Mouse (Mus musculus): Measurements from ENCODE around the gene Pogz. TPM values are rescaled to one million over a fixed set of nuclear protein-coding genes. Genes with fewer than 3 reads are reported as not detected.
A peak's percentile ranks its signal among the peaks of the same experiment; 100 is the strongest.

The Pogz gene
- polyA plus RNA-seq, 1 experiment from 2014 or later, result 9.2 TPM

GRCm38 (mm10) chr3:94821008-94821638 is 16.2 kb upstream of the Pogz start:
- Histone ChIP-seq H3K4me2 (ENCODE audit: low read depth, low read length) (peak overlapping the region; percentile 77), H3K9me3 (ENCODE audit: control insufficient read depth, low read length) (no peaks in the 10 kb centered on the region), H3K36me3 (ENCODE audit: control insufficient read depth, insufficient read depth, low read length) (no peaks in the 10 kb centered on the region), H3K9ac (ENCODE audit: low read depth, low read length) (peak overlapping the region; percentile 87), H3K4me3 (ENCODE audit: low read length) (peak overlapping the region; percentile 67), H3K4me1 (ENCODE audit: control insufficient read depth, insufficient read depth, low read length) (peaks cover 3% of the 10 kb centered on the region; the same call in 1 of the 2 replicates), H3K27me3 (replicated peaks; ENCODE audit: control insufficient read depth, insufficient read depth, low read length) (no peaks in the 10 kb centered on the region), H3K27ac (ENCODE audit: low read length) (peak overlapping the region; percentile 77)
- WGBS, result 2% methylated on average over 31 of the region's 31 CpGs
- peak; percentile 61 for ATAC-seq

- 78% methylated on average over 4 of the region's 4 CpGs for WGBS
- Histone ChIP-seq H3K27ac (ENCODE audit: low read length) (no peak overlapping the region), H3K9ac (ENCODE audit: low read depth, low read length) (no peak overlapping the region), H3K27me3 (replicated peaks; ENCODE audit: control insufficient read depth, insufficient read depth, low read length) (no peaks in the 10 kb centered on the region), H3K4me3 (ENCODE audit: low read length) (no peak overlapping the region), H3K9me3 (ENCODE audit: control insufficient read depth, low read length) (no peaks in the 10 kb centered on the region), H3K36me3 (ENCODE audit: control insufficient read depth, insufficient read depth, low read length) (no peaks in the 10 kb centered on the region), H3K4me1 (ENCODE audit: control insufficient read depth, insufficient read depth, low read length) (peaks cover 3% of the 10 kb centered on the region; the same call in 1 of the 2 replicates), H3K4me2 (ENCODE audit: low read depth, low read length) (peak overlapping the region; percentile 77; the same call in 1 of the 2 replicates)
- ATAC-seq, result no peak
Observed at GRCm38 (mm10) chr3:94822082-94822481, 15.3 kb upstream of the Pogz start.

- H3K27ac ChIP-seq (ENCODE audit: low read length), result no peak overlapping the region
- H3K36me3 ChIP-seq (ENCODE audit: control insufficient read depth, insufficient read depth, low read length), result no peaks in the 10 kb centered on the region
- H3K4me2 ChIP-seq (ENCODE audit: low read depth, low read length), result no peak overlapping the region
- 78% methylated on average over 3 of the region's 3 CpGs for WGBS
- ATAC-seq, result no peak
- H3K4me1 ChIP-seq (ENCODE audit: control insufficient read depth, insufficient read depth, low read length), result peaks cover 3% of the 10 kb centered on the region; the same call in 1 of the 2 replicates
- no peak overlapping the region for H3K9ac ChIP-seq (ENCODE audit: low read depth, low read length)
- H3K4me3 ChIP-seq (ENCODE audit: low read length), result no peak overlapping the region
- H3K27me3 ChIP-seq (replicated peaks; ENCODE audit: control insufficient read depth, insufficient read depth, low read length), result no peaks in the 10 kb centered on the region
- H3K9me3 ChIP-seq (ENCODE audit: control insufficient read depth, low read length), result no peaks in the 10 kb centered on the region
Observed at GRCm38 (mm10) chr3:94824110-94824509, 13.3 kb upstream of the Pogz start.

DNA sequence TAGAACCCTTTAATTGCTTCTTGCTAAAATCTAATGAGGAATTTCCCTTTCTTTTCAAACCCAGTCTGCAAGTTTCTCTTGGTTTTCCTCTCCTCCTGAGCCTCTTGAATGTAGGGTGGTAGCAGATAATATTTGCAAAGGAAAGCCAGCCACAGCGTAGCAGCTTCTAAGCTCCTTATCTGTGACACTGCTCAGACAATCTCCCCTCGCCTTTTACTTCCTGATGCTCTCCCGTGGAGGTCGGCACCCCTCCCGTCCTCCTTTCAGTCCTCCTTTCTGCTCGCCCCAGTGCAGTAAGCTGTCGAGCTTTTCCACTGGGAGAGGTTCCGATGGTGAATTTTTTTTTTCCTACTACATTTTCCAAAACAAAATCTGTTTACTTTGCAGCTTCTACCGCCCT is 5.3 kb upstream of the Pogz start:
- Histone ChIP-seq H3K9ac (ENCODE audit: low read depth, low read length) (no peak overlapping the region), H3K9me3 (ENCODE audit: control insufficient read depth, low read length) (peaks cover 2% of the 10 kb centered on the region; the same call in 1 of the 2 replicates), H3K4me2 (ENCODE audit: low read depth, low read length) (peak overlapping the region; percentile 19; the same call in 1 of the 2 replicates), H3K27ac (ENCODE audit: low read length) (no peak overlapping the region), H3K27me3 (replicated peaks; ENCODE audit: control insufficient read depth, insufficient read depth, low read length) (no peaks in the 10 kb centered on the region), H3K36me3 (ENCODE audit: control insufficient read depth, insufficient read depth, low read length) (no peaks in the 10 kb centered on the region), H3K4me1 (ENCODE audit: control insufficient read depth, insufficient read depth, low read length) (no peaks in the 10 kb centered on the region), H3K4me3 (ENCODE audit: low read length) (no peak overlapping the region)
- ATAC-seq, result no peak
- 19% methylated on average over 9 of the region's 9 CpGs for WGBS

- no peaks in the 10 kb centered on the region for H3K4me1 ChIP-seq (ENCODE audit: control insufficient read depth, insufficient read depth, low read length)
- no peak overlapping the region for H3K9ac ChIP-seq (ENCODE audit: low read depth, low read length)
- H3K36me3 ChIP-seq (ENCODE audit: control insufficient read depth, insufficient read depth, low read length), result no peaks in the 10 kb centered on the region
- H3K9me3 ChIP-seq (ENCODE audit: control insufficient read depth, low read length), result peaks cover 2% of the 10 kb centered on the region; the same call in 1 of the 2 replicates
- ATAC-seq, result no peak
- no peak overlapping the region for H3K4me3 ChIP-seq (ENCODE audit: low read length)
- H3K27me3 ChIP-seq (replicated peaks; ENCODE audit: control insufficient read depth, insufficient read depth, low read length), result no peaks in the 10 kb centered on the region
- no peak overlapping the region for H3K27ac ChIP-seq (ENCODE audit: low read length)
- H3K4me2 ChIP-seq (ENCODE audit: low read depth, low read length), result no peak overlapping the region
- 73% methylated on average over 5 of the region's 5 CpGs for WGBS
Observed at GRCm38 (mm10) chr3:94832701-94833100, 4.7 kb upstream of the Pogz start.

GRCm38 (mm10) chr3:94833358-94833757 is 4.0 kb upstream of the Pogz start:
- Histone ChIP-seq H3K4me1 (ENCODE audit: control insufficient read depth, insufficient read depth, low read length) (no peaks in the 10 kb centered on the region), H3K27ac (ENCODE audit: low read length) (no peak overlapping the region), H3K4me3 (ENCODE audit: low read length) (no peak overlapping the region), H3K36me3 (ENCODE audit: control insufficient read depth, insufficient read depth, low read length) (no peaks in the 10 kb centered on the region), H3K27me3 (replicated peaks; ENCODE audit: control insufficient read depth, insufficient read depth, low read length) (no peaks in the 10 kb centered on the region), H3K4me2 (ENCODE audit: low read depth, low read length) (no peak overlapping the region), H3K9me3 (ENCODE audit: control insufficient read depth, low read length) (peaks cover 2% of the 10 kb centered on the region; the same call in 1 of the 2 replicates), H3K9ac (ENCODE audit: low read depth, low read length) (no peak overlapping the region)
- ATAC-seq, result no peak

- Histone ChIP-seq H3K27me3 (replicated peaks; ENCODE audit: control insufficient read depth, insufficient read depth, low read length) (no peaks in the 10 kb centered on the region), H3K4me1 (ENCODE audit: control insufficient read depth, insufficient read depth, low read length) (0 out of 2 replicates have a peak, but pooled peaks cover 3% of the 10 kb centered on the region), H3K4me2 (ENCODE audit: low read depth, low read length) (no peak overlapping the region), H3K36me3 (ENCODE audit: control insufficient read depth, insufficient read depth, low read length) (no peaks in the 10 kb centered on the region), H3K4me3 (ENCODE audit: low read length) (no peak overlapping the region), H3K27ac (ENCODE audit: low read length) (no peak overlapping the region), H3K9ac (ENCODE audit: low read depth, low read length) (no peak overlapping the region), H3K9me3 (ENCODE audit: control insufficient read depth, low read length) (peaks cover 2% of the 10 kb centered on the region; the same call in 1 of the 2 replicates)
- 38% methylated on average over 3 of the region's 3 CpGs for WGBS
- no peak for ATAC-seq
Observed at GRCm38 (mm10) chr3:94835396-94835795, 2.0 kb upstream of the Pogz start.

- peak; percentile 74 for ATAC-seq
- Histone ChIP-seq H3K4me2 (ENCODE audit: low read depth, low read length) (peak overlapping the region; percentile 62), H3K36me3 (ENCODE audit: control insufficient read depth, insufficient read depth, low read length) (no peaks in the 10 kb centered on the region), H3K4me1 (ENCODE audit: control insufficient read depth, insufficient read depth, low read length) (0 out of 2 replicates have a peak, but pooled peaks cover 3% of the 10 kb centered on the region), H3K9ac (ENCODE audit: low read depth, low read length) (peak overlapping the region; percentile 83), H3K9me3 (ENCODE audit: control insufficient read depth, low read length) (peaks cover 2% of the 10 kb centered on the region; the same call in 1 of the 2 replicates), H3K27me3 (replicated peaks; ENCODE audit: control insufficient read depth, insufficient read depth, low read length) (no peaks in the 10 kb centered on the region), H3K27ac (ENCODE audit: low read length) (peak overlapping the region; percentile 97), H3K4me3 (ENCODE audit: low read length) (peak overlapping the region; percentile 71)
- WGBS, result 0% methylated on average over 46 of the region's 62 CpGs
Observed at GRCm38 (mm10) chr3:94837959-94838496, 661 bp downstream of the Pogz start.

DNA sequence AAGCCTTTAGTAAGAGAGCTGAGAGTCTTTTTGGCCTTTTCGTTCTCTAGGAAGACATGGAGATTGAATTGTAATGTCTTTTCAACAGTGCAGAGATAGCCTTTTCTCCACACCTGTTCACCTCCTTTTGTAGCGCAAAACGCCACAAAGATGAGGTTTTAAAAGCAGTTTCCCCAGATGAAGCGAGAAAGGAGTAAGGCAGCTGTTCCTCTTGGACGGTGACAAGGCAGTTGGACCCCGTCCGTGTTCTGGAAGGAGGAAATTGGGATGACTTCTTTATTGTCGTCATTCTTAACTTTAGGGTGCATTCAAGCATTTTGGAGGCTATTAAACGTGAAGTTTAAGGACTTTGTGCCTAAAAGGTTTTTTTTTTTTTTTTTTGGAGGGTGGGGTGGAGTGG is 1.3 kb downstream of the Pogz start:
- Histone ChIP-seq H3K4me3 (ENCODE audit: low read length) (peak overlapping the region; percentile 71), H3K36me3 (ENCODE audit: control insufficient read depth, insufficient read depth, low read length) (no peaks in the 10 kb centered on the region), H3K9ac (ENCODE audit: low read depth, low read length) (peak overlapping the region; percentile 83), H3K27ac (ENCODE audit: low read length) (peak overlapping the region; percentile 97), H3K4me2 (ENCODE audit: low read depth, low read length) (peak overlapping the region; percentile 62), H3K4me1 (ENCODE audit: control insufficient read depth, insufficient read depth, low read length) (0 out of 2 replicates have a peak, but pooled peaks cover 3% of the 10 kb centered on the region), H3K27me3 (replicated peaks; ENCODE audit: control insufficient read depth, insufficient read depth, low read length) (no peaks in the 10 kb centered on the region), H3K9me3 (ENCODE audit: control insufficient read depth, low read length) (no peaks in the 10 kb centered on the region)
- ATAC-seq, result no peak
- 7% methylated on average over 9 of the region's 9 CpGs for WGBS

Measured in intestine, embryonic 16.5 days (tissue).